Mouse (Mus musculus) right cerebral cortex, adult 2 months (tissue): ENCODE results near the gene 9830107B12Rik.
"Not testable (repeated sequence)": the region's sequence is repeated elsewhere in the genome, so short reads cannot be mapped to it uniquely, and the experiment has no call there.

Experiments
- DNase-seq, 2 experiments: peaks; one replicate each; pipeline ENCODE4 v3.0.0; 2021 to 2022; ENCODE audit warnings: low spot score in 2 of 2

Gene 9830107B12Rik

DNA sequence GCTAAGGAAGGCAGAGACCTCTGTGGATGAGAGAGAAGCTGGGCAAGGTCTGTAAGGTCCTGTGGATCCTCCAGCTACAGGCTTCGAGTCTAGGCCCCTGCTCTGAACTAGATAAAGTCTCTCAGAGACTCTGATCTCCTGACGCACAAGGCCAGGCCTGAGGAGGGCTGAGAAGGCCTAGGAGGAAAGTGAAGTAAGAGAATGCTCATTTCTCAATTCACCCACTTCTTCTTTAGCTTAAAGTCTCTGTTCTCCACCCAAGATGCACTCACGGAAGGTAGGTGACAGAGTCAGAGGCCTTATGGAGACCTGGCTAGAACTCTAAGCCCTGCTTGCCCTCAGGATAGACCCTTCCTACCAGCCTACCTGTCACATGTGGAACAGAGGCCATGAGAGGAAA lies at the start of gene 9830107B12Rik:
Gene 9830107B12Rik (minus strand): TSS at position 149 of the 400 bp plus-strand sequence.
- no peak for DNase-seq

DNA sequence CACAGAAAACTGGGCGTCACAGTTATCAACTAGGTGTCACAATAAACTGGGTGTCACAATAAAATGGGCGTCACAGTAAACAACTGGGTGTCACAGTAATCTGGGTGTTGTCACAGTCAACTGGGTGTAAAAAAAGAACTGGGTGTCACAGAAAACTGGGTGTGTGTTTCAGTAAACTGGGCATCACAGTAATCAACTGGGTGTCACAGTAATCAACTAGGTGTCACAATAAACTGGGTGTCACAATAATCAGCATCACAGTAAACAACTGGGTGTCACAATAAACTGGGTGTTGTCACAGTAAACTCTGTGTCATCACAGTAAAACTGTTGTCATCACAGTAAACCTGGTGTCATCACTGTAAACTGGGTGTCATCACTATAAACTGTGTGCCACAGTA lies 46.3 kb upstream of the 9830107B12Rik start:
- no peak for DNase-seq

DNA sequence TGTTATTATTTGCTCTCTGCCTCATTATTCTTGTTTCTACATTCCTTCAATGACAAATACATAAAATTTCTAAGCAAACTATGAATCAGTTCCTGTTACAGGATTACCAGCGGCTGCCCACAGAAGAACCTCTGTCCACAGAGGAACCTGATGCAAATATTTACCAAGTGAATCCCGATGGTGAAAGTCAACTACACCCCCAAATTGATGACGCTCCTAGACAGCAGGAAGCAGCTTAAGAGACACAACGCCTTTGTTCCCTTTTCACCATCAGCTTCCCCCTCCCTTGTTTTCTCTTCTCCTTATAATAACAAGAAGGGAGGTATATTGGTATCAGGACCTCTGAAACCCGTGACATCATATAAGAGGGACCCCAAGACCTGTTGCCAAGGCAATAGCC lies 39.2 kb upstream of the 9830107B12Rik start:
- no peak for DNase-seq

DNA sequence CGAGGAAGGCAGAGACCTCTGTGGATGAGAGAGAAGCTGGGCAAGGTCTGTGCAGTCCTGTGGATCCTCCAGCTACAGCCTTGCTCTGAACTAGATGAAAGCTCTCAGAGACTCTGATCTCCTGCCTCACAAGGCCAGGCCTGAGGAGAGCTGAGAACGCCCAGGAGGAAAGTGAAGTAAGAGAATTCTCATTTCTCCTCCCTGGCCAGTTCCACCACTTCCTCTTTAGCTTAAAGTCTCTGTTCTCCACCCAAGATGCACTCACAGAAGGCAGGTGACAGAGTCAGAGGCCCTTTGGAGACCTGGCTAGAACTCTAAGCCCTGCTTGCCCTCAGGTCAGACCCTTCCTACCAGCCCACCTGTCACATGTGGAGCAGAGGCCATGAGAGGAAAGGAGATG lies 21.0 kb upstream of the 9830107B12Rik start, which contains the start of gene A530064D06Rik:
Gene A530064D06Rik (minus strand): TSS at position 173 of the 400 bp plus-strand sequence.
- not testable (repeated sequence) for DNase-seq

DNA sequence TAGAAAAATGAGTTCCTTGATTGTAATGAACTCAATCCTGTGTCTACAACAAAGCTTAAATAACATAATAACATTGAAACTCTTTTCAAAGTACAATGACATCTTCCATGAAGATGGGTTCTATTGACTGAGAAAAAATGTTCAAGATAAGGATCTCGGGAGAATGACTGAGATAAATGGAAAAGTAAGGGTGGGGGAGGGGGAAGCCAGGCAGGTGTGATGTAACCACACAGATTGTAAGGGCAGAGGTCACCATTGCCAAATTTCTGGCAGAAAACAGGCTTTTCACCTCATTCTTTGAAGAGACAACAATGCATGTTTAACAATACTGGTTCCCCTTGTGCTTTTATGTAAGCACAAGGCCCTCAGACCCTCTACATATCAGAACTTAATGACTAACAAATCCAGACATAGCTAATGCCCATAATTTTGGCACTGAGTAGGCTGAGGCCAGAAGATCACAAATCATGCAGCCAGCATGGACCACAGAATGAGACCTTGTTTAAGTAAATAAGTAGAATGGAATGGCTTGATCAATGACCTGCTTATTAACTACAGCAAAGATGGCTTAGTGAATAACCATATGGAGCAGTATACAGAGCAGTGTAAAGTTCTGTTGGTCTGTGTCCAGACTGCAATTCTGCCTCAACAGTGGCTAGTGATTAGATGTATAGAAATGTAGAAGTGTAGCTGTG lies 11.5 kb upstream of the 9830107B12Rik start:
- no peak for DNase-seq

DNA sequence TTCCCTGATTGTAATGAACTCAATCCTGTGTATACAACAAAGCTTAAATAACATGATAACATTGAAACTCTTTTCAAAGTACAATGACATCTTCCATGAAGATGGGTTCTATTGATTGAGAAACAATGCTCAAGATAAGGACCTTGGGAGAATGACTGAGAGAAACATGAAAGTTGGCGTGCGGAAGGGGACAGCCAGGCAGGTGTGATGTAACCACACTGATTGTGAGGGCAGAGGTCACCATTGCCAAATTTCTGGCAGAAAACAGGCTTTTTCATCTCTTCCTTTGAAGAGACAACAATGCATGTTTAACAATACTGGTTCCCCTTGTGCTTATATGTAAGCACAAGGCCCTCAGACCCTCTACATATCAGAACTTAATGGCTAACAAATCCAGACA lies 13.3 kb downstream of the 9830107B12Rik start:
- DNase-seq = no peak

DNA sequence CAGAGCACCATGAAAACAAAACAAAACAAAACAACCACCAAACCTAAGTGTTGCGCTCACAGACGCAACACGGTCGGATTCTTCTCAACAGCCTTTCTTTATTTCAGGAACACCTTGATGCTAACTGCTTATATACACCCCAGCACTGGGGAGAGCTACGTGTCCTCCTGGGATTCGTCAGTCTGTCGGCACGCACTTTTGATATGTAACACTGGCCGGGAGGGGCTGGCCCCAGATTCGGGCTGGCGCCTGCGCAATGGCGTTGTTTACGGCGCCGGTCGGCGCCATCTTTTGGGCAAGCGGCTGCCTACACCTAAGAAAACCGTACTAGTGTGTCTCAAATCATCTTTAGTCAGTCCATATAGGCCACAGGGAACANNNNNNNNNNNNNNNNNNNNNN lies 25.6 kb downstream of the 9830107B12Rik start:
- DNase-seq = no peak

DNA sequence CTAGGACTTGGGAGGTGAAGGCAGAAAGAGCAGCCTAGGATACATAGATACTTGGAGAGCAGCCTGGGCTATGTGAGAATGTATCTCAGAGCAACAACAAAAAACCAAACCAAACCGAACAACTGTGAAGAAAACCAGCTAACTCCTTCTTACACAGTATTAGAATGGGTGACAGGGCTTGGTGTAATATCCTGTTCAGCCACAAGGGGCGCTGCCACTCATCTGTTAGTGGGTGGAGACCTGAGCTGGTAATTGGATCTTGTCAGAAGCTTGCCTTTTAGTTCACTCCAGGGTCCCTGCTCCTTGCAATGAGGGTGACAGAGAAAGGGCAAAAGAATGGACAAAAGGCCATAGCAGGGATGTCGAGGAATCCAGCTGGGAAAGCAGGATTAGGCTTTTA lies 26.4 kb downstream of the 9830107B12Rik start:
- peak; percentile 73 to 79 for DNase-seq

DNA sequence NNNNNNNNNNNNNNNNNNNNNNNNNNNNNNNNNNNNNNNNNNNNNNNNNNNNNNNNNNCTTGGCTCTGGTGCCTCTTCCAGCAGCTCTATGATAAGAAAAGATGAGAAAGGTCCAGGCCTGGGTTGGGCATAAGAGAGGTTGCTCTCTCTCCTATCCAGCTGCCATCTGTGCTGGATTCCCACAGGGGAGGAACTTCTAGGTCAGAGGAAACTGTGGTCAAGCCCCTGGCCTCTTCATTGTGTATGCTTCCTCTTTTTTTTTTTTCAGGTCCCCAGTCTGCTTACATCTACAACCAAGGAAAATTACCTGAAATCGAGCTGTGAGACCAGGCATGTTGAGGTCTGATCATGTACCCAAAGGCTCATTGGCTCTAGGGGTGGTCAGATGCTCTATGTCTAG lies 27.5 kb downstream of the 9830107B12Rik start:
- DNase-seq = no peak

DNA sequence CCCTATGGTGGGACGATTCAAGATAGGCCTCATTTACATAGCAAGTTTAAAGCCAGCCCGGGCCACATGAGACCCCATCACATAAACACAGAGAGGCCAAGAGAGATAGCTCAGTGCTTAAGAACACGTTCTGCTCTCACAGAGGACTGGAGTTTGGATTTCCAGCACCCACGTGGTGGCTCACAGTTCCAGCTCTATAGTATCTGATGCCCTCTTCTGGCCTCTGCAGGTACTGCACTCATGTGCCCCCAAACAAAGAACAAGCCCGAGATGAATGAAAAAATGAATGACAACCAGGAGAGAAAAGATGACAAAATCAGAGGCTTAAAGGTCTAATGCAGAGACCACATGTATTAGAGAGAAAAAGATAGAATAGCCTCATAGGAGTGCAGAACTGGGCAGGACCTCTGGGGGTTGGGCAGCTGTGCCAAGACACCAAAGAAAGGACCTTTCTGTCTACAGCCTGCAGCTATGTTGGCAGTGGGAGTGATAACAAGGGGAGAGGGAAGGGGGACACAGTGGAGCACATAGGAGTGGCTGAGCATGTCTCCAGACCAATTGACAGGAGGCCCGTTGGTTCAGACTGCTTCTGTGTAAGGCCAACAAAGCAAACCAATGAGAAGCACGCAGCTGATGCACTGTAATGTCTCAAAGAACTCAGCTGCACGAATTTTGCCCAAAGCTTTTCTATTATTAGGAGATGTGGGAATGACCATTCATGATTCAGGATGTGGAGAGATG lies 35.4 kb downstream of the 9830107B12Rik start:
- peak in 1 of 2 experiments; percentile 25 for DNase-seq

DNA sequence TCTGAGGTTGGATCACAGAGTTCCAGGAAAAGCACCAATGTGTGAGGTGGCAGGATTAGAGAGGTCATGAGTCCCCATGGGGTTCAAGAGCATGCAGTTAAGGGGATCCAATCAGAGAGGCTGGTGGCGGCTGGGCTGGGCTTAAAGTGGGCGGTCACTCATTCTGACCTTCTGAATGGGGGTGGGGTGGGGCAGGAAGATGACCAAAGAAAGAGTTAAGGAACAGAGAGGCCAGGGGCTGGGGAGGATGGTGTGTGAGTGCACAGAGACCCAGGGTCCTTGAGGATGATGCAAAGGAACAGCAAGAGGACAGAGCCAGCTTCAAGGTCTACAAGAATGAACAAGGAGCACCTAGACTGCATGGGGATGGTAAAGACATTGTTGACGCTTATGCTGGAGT lies 37.5 kb downstream of the 9830107B12Rik start:
- DNase-seq = no peak

DNA sequence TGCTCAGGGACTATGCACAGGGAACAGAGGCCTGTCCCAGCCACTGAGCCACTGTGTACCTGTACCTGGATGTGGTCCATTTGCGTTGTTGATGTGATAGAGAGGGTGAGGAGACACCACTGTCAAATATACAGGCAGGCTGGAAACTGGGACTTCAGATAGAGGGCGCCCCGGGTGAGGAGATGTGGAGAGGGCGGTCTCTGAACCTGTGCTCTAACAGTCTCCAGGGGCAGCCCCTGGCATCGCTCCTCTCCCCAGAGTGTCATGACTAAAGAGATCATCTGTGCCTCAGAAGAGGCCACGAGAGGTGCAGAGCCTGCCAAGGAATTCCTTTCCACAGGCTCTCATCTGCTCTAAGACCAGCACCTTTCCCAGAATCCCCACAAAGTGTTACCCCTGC lies 38.2 kb downstream of the 9830107B12Rik start:
- DNase-seq = no peak

DNA sequence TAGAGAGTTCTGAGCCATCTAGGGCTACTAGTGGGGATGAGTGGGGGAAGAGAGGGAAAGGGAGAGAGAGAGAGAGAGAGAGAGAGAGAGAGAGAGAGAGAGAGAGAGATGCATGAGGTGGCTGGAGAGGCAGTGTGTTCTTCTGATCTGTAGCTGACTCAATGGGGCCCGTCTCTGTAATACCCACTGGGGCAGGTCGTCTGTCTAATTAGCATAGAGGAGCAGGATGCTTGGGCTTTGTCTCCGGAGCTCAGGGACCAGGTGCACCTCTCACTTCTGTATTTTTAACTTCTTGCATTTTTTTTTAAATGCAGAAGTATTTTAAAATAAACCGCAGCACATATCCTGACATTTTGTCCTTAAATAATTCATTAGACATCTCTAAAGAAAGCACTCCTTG lies 38.7 kb downstream of the 9830107B12Rik start:
- DNase-seq = no peak

DNA sequence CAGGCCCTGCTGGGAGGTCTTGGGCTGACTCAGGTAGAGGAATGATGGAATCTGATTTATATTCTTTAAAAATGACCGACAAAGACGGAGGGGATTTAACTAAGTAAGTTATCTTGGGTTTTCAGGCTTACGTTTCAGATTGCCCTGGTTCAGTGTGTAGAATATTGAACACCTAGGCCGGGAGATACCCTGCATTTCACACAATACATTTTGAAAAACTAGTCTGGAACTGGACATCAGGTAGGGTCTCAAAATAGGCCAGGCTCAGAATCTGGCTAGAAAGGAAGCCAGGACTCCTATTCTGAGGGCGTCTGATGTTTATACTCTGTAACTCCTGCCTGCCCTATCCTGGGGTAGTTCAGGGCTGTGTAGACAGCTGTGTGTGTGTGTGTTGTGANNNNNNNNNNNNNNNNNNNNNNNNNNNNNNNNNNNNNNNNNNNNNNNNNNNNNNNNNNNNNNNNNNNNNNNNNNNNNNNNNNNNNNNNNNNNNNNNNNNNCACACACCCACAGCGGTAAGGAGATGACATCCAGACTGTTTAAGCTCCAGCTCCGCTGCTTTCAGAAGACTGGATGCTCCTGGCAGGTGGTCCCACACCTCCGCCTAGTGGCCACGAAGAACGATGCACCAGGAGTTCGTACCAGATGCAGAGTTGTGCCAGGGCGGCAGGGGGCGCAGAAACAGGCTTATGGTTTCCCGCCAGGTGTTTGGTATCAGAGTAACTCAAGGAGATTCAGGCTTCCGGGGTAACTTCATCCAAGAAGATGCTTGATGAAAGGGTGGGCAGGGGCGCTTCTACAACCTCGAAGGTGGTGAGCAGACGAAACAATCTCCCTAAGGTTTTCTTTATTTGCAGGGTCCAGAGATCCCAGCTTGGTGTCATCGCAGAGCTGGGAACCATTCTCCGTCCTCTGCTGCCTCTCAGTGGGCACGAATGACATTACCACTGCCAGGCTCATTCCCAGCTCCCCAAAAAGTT lies 45.3 kb downstream of the 9830107B12Rik start:
- peak; percentile 92 to 95 for DNase-seq

DNA sequence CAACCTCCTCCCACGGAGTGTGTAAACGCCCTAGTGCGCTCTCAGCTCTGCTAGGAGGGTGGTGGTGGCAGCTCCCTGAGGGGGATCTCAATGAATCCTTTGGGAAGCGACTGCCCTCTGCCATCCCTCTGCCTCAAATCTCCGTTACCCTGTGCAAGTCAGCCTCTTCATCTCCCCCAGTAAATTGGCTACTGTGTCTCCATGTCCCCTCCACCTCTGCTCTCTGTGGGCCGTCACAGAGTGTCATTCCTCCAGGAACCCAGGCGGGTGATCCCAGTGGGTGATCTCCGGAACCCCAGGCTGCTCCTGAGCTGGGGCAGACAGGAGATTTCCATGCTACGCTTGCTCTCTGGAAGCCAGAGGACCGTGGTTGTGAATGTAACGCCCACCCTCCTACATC lies 46.8 kb downstream of the 9830107B12Rik start:
- no peak for DNase-seq

DNA sequence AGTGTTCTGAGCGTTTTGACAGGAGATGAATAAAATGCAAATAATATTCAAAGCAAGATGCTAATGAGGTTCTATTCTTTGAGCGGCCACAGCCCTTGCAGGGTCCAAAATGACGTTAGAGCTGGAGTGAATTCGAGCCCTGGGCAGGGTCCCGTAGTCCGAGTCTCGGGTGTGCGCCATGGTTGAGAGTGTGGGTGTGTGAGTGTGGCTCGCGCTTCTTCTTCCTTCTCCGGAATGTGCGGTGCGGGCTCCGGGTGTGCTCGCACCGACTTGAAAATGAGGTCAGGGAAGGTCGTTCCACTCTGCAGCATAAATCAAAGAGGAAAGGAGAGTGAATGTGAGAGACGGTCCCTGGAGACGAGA lies 47.6 kb downstream of the 9830107B12Rik start:
- no peak for DNase-seq

DNA sequence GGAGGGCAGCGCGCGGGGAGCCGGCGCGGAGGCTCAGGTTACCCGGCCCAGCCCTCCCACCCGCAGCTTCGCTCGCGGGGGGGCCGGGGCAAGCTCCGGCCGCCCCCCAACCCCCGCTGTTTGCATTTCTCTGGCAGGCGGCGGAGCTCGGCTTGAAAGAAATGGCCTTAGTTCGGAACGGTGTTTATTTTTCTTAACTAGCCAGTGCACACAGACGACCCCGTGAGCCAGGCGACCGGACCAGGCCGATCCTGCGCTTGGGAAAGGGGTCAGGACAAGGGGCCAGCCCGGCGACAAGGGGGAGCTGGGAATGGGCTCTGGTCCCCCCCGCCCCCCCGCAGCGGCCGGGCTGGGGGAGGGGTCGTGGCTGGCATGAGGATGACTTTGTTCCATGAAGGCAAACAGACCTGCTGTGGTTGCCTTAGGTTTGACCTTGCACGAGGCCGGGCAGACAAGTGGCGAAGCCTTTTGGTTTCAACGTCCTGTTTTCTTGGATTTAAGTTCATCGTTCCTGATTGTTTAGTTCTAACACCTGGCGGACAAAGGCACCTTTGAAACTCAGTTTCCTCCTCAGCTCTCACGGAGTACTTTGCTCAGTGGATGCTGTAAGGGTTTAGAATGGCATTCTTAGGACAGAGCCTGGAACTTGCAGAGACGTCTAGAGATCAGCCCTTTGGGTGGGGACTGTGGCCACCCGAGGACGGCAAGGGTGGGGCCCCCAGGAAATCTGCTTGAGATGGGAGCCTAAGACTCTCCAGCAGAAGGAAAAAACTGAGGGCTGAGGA lies 48.1 kb downstream of the 9830107B12Rik start:
- no peak for DNase-seq

DNA sequence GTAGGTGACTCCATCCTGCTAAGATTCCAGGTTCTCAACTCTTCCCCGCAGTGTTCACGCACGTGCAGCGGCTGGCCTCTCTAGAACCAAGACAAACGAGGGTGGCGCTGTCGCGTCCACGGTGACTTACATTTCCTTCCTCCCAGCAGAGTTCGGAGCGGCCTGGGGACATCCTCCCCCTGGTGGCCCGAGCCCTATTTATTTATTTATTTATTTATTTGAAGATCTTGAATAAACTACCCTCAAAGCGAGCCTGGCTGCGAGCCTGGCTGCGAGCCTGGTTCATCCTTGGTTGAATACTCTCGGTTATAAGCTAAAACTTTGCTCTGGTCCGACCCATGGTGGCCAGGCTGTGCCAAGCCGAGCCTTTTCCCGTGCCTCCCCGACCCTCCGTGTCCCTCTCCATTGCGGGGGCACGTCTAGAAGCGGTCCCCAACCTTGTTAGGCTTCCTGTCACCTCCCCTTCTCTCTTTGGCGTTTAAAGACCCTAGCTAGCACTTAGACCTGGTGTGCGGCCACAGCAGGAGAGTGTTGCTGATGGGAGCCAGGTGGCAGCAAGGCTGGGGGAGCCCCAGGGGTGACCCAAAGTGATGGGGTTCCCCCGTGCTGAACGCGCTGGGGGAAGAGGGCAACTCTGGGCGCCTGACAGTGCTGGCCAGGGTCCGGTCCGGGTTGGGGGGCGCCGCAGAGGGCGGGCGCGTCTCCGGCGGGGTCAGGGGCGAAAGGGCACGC lies 48.9 kb downstream of the 9830107B12Rik start:
- DNase-seq = peak; percentile 34 to 43

DNA sequence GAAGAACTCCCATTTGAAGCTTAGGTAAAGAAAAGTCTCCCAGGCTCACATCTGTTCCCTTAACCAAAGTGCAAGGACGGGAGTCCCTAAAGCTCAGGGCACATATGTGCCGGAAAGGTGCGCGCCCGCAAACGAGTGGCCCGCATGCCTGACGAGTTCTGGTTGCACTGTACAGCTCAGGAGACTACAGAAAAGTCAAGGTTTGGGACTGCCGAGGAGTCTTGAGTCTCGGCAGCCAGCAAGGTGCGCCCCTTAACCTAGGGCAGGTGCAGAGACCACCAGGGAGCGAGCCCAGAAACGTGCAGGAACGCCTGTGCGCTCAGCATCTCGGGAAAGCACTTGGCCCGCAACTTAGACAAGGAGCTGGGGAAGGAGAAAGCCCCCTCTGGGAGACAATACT lies 49.7 kb downstream of the 9830107B12Rik start:
- DNase-seq = no peak

DNA sequence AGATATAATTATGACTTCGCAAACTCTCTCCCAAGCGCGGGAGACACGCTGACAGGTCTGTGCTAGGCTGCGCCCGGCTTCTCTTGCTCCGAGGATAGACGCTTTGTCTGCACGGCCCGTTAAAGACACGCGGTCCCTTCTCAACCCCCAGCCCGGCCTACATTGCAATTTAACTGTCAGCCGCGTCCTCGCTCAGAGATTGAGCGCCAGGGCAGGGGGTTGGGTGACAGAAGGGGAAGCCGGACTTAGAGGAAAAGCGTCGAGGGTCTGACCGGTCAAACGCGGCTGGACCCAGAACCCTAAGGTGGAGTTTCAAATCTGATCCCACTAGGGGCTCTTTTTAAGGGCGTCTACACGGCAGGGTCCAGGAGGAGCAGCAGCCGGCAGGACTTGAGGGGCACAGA lies 50.3 kb downstream of the 9830107B12Rik start:
- no peak for DNase-seq
